In genomic region chr2:118007539-118008427, GRCm38 (mm10) we compare ENCODE assay signal across 10 mouse cellular contexts.
DNase-seq lines count a peak whose midpoint lies in the region; ATAC-seq and TF ChIP-seq lines count a peak whose summit lies in the region.
"Had no signal": no experiment of that assay in that cellular context is flagged by ENCODE, and none has a peak within 500 bp of the region (broad histone marks: within the 10 kb centered on the region; RNA-seq: fewer than 3 reads in every experiment).

No protein-coding gene starts in this region.

- no peaks in the 10 kb centered on the region for H3K36me3 ChIP-seq in forebrain, embryonic 10.5 days (replicated peaks)
- no peaks in the 10 kb centered on the region for H3K36me3 ChIP-seq in forebrain, embryonic 12.5 days (replicated peaks)
- H3K36me3 ChIP-seq in heart, embryonic 16.5 days (ENCODE audit: control insufficient read depth, insufficient read depth): no peaks in the 10 kb centered on the region
- H3K36me3 ChIP-seq in limb, embryonic 13.5 days: no peaks in the 10 kb centered on the region
- H3K36me3 ChIP-seq: embryonic facial prominence, embryonic 13.5 days; neural tube, embryonic 13.5 days had no signal

- WGBS in forebrain, embryonic 10.5 days: 60% methylated on average over 10 of the region's 10 CpGs
- 70% methylated on average over 10 of the region's 10 CpGs for WGBS in forebrain, embryonic 12.5 days
- 27% methylated on average over 10 of the region's 10 CpGs for WGBS in bone marrow, adult 2 months
- 35% methylated on average over 10 of the region's 10 CpGs for WGBS in heart, embryonic 16.5 days
- 44% methylated on average over 10 of the region's 10 CpGs for WGBS in limb, embryonic 13.5 days

- ATAC-seq in forebrain, embryonic 12.5 days (ENCODE audit: low FRiP score): no peak
- peak; percentile 68 for ATAC-seq in heart, embryonic 16.5 days (replicated peaks; ENCODE audit: extremely low read depth, insufficient read depth, low FRiP score)
- ATAC-seq in limb, embryonic 13.5 days (ENCODE audit: low FRiP score, low read depth): no peak; the same call in 1 of the 2 replicates
- no peak for ATAC-seq in erythroid progenitor cell, adult 5-6 weeks (replicated peaks; ENCODE audit: low FRiP score, poor library complexity, severe bottlenecking)

- H3K4me3 ChIP-seq in forebrain, embryonic 10.5 days: no peak overlapping the region
- H3K4me3 ChIP-seq in forebrain, embryonic 12.5 days (replicated peaks): no peak overlapping the region
- H3K4me3 ChIP-seq in bone marrow, adult 2 months (replicated peaks; ENCODE audit: control insufficient read depth, low read depth, low read length): no peak overlapping the region
- H3K4me3 ChIP-seq in heart, embryonic 16.5 days (ENCODE audit: low read length): no peak overlapping the region; the same call in 1 of the 2 replicates
- no peak overlapping the region for H3K4me3 ChIP-seq in limb, embryonic 13.5 days
- H3K4me3 ChIP-seq: embryonic facial prominence, embryonic 13.5 days; neural tube, embryonic 13.5 days had no signal

- no peak overlapping the region for H3K4me2 ChIP-seq in forebrain, embryonic 12.5 days
- H3K4me2 ChIP-seq in heart, embryonic 16.5 days (ENCODE audit: low read depth, low read length): peak overlapping the region; percentile 22; the same call in 1 of the 2 replicates
- H3K4me2 ChIP-seq in limb, embryonic 13.5 days (replicated peaks): 0 out of 2 replicates have a peak overlapping the region, but pooled peaks have one; percentile 17
- H3K4me2 ChIP-seq: embryonic facial prominence, embryonic 13.5 days; neural tube, embryonic 13.5 days had no signal

- no peak overlapping the region for H3K9ac ChIP-seq in forebrain, embryonic 12.5 days
- no peak overlapping the region for H3K9ac ChIP-seq in heart, embryonic 16.5 days (ENCODE audit: low read length)
- H3K9ac ChIP-seq in limb, embryonic 13.5 days: no peak overlapping the region
- H3K9ac ChIP-seq: embryonic facial prominence, embryonic 13.5 days; neural tube, embryonic 13.5 days had no signal

- no peak for TF ChIP-seq CTCF in bone marrow, adult 2 months (IDR thresholded peaks at IDR 0.05; ENCODE audit: control insufficient read depth, insufficient read depth, low read length)

- peaks cover 7% of the 10 kb centered on the region; the same call in 1 of the 2 replicates for H3K4me1 ChIP-seq in forebrain, embryonic 10.5 days
- H3K4me1 ChIP-seq in forebrain, embryonic 12.5 days: no peaks in the 10 kb centered on the region
- peaks cover 2% of the 10 kb centered on the region for H3K4me1 ChIP-seq in bone marrow, adult 2 months (ENCODE audit: control insufficient read depth, insufficient read depth, low read length)
- H3K4me1 ChIP-seq in heart, embryonic 16.5 days (ENCODE audit: control insufficient read depth, insufficient read depth, low read length): peaks cover 3% of the 10 kb centered on the region; the same call in 1 of the 2 replicates
- H3K4me1 ChIP-seq in limb, embryonic 13.5 days: no peaks in the 10 kb centered on the region
- H3K4me1 ChIP-seq: neural tube, embryonic 13.5 days had no signal

- no peaks in the 10 kb centered on the region for H3K9me3 ChIP-seq in forebrain, embryonic 10.5 days
- no peaks in the 10 kb centered on the region for H3K9me3 ChIP-seq in forebrain, embryonic 12.5 days
- H3K9me3 ChIP-seq in heart, embryonic 16.5 days (replicated peaks; ENCODE audit: control insufficient read depth, low read length): no peaks in the 10 kb centered on the region; the same call in 1 of the 2 replicates
- no peaks in the 10 kb centered on the region for H3K9me3 ChIP-seq in limb, embryonic 13.5 days
- H3K9me3 ChIP-seq: embryonic facial prominence, embryonic 13.5 days; neural tube, embryonic 13.5 days had no signal

- DNase-seq in forebrain, embryonic 10.5 days (ENCODE audit: extremely low spot score, low spot score): no peak
- peak; percentile 69 to 76 for DNase-seq in monocyte, adult 2 months (ENCODE audit: low read depth in 1 of 2, low spot score in 2 of 2)
- no peak for DNase-seq in cerebellum, postnatal 25 days

- TF ChIP-seq POLR2A in bone marrow, adult 2 months (IDR thresholded peaks at IDR 0.05; ENCODE audit: borderline replicate concordance, control insufficient read depth, low read depth, low read length): no peak

- no peaks in the 10 kb centered on the region for H3K27me3 ChIP-seq in forebrain, embryonic 10.5 days (ENCODE audit: poor library complexity, severe bottlenecking)
- no peaks in the 10 kb centered on the region for H3K27me3 ChIP-seq in forebrain, embryonic 12.5 days
- H3K27me3 ChIP-seq in heart, embryonic 16.5 days (ENCODE audit: control insufficient read depth, insufficient read depth, low read length): no peaks in the 10 kb centered on the region
- H3K27me3 ChIP-seq in limb, embryonic 13.5 days: no peaks in the 10 kb centered on the region
- H3K27me3 ChIP-seq: embryonic facial prominence, embryonic 13.5 days; neural tube, embryonic 13.5 days had no signal

- H3K27ac ChIP-seq in forebrain, embryonic 10.5 days: 0 out of 2 replicates have a peak overlapping the region, but pooled peaks have one; percentile 31
- no peak overlapping the region for H3K27ac ChIP-seq in forebrain, embryonic 12.5 days
- peak overlapping the region; percentile 93 for H3K27ac ChIP-seq in bone marrow, adult 2 months (ENCODE audit: control insufficient read depth, insufficient read depth, low read depth, low read length, poor library complexity)
- no peak overlapping the region for H3K27ac ChIP-seq in heart, embryonic 16.5 days (ENCODE audit: low read length)
- no peak overlapping the region for H3K27ac ChIP-seq in limb, embryonic 13.5 days
- H3K27ac ChIP-seq: embryonic facial prominence, embryonic 13.5 days; neural tube, embryonic 13.5 days had no signal

Comparison
In these comparisons a context has a peak if more than half of its experiments do, and no peak if none do; other contexts are left out.
1. H3K27ac ChIP-seq: peak in forebrain, embryonic 10.5 days (single experiment) and bone marrow, adult 2 months (single experiment); none in forebrain, embryonic 12.5 days (single experiment), heart, embryonic 16.5 days (single experiment) and limb, embryonic 13.5 days (single experiment).
2. DNase-seq: peak in monocyte, adult 2 months (2 of 2); none in forebrain, embryonic 10.5 days (single experiment) and cerebellum, postnatal 25 days (0 of 2).